8 mouse cellular contexts compared by ENCODE assay signal in genomic region chr15:77150000-77150399, GRCm38 (mm10).
DNase-seq lines count a peak whose midpoint lies in the region; ATAC-seq and TF ChIP-seq lines count a peak whose summit lies in the region.

No protein-coding gene starts in this region.

- DNase-seq in heart, postnatal 14 days: no peak
- no peak for DNase-seq in midbrain, embryonic 11.5 days (ENCODE audit: low spot score, missing footprints)
- no peak for DNase-seq in embryo, embryonic 11 days
- DNase-seq in MN1 (ENCODE audit: low spot score): no peak
- no peak for DNase-seq in urinary bladder, postnatal 4 days (ENCODE audit: low spot score in 2 of 2)

- peak overlapping the region; percentile 94 for H3K27ac ChIP-seq in heart, embryonic 15.5 days
- peak overlapping the region; percentile 89 for H3K27ac ChIP-seq in cortical plate, adult 2 months (ENCODE audit: insufficient read depth, low read length)
- peak overlapping the region; percentile 85 for H3K27ac ChIP-seq in hindbrain, embryonic 15.5 days (replicated peaks)
- peak overlapping the region; percentile 15 for H3K27ac ChIP-seq in midbrain, embryonic 11.5 days (ENCODE audit: low read depth, low read length)

- peak overlapping the region; percentile 45 for H3K4me3 ChIP-seq in heart, embryonic 15.5 days
- H3K4me3 ChIP-seq in cortical plate, adult 2 months (ENCODE audit: insufficient read depth, low read length): peak overlapping the region; percentile 88
- H3K4me3 ChIP-seq in hindbrain, embryonic 15.5 days: peak overlapping the region; percentile 71
- H3K4me3 ChIP-seq in midbrain, embryonic 11.5 days (ENCODE audit: low read depth, low read length): peak overlapping the region; percentile 24

- H3K27me3 ChIP-seq in heart, embryonic 15.5 days: no peaks in the 10 kb centered on the region
- H3K27me3 ChIP-seq in hindbrain, embryonic 15.5 days: no peaks in the 10 kb centered on the region
- H3K27me3 ChIP-seq in midbrain, embryonic 11.5 days (ENCODE audit: control insufficient read depth, insufficient read depth, low read length): no peaks in the 10 kb centered on the region

- H3K4me1 ChIP-seq in heart, embryonic 15.5 days (replicated peaks): peaks cover 55% of the 10 kb centered on the region
- H3K4me1 ChIP-seq in cortical plate, adult 2 months (ENCODE audit: control insufficient read depth, insufficient read depth, low read length): peaks cover 24% of the 10 kb centered on the region
- peaks cover 67% of the 10 kb centered on the region for H3K4me1 ChIP-seq in hindbrain, embryonic 15.5 days (replicated peaks)
- H3K4me1 ChIP-seq in midbrain, embryonic 11.5 days (ENCODE audit: control insufficient read depth, insufficient read depth, low read length): peaks cover 28% of the 10 kb centered on the region

- no peak for TF ChIP-seq CTCF in cortical plate, adult 2 months (IDR thresholded peaks at IDR 0.05; ENCODE audit: extremely low read depth, insufficient read depth, low read length)

- no peaks in the 10 kb centered on the region for H3K9me3 ChIP-seq in heart, embryonic 15.5 days (replicated peaks)
- no peaks in the 10 kb centered on the region for H3K9me3 ChIP-seq in hindbrain, embryonic 15.5 days
- H3K9me3 ChIP-seq in midbrain, embryonic 11.5 days (ENCODE audit: control insufficient read depth, low read length): no peaks in the 10 kb centered on the region

- peak overlapping the region; percentile 63 for H3K4me2 ChIP-seq in heart, embryonic 15.5 days
- peak overlapping the region; percentile 92 for H3K4me2 ChIP-seq in hindbrain, embryonic 15.5 days
- H3K4me2 ChIP-seq in midbrain, embryonic 11.5 days: peak overlapping the region; percentile 60

- TF ChIP-seq POLR2A in cortical plate, adult 2 months (IDR thresholded peaks at IDR 0.05; ENCODE audit: extremely low read depth, insufficient read depth, low read length): no peak

- WGBS in heart, embryonic 15.5 days: 13% methylated on average over 3 of the region's 3 CpGs
- 14% methylated on average over 3 of the region's 3 CpGs for WGBS in hindbrain, embryonic 15.5 days
- WGBS in midbrain, embryonic 11.5 days: 29% methylated on average over 3 of the region's 3 CpGs

- intact Hi-C loops in heart, postnatal 14 days (cut with DNase I): loop anchor here (5.0 kb wide), 3 partner anchors 67 to 207 kb away; no protein-coding TSS in a partner anchor

- ATAC-seq in heart, embryonic 15.5 days (replicated peaks; ENCODE audit: insufficient number of reproducible peaks, insufficient read depth, low FRiP score, low read depth): no peak
- no peak for ATAC-seq in hindbrain, embryonic 15.5 days (ENCODE audit: low FRiP score, low read depth)
- no peak for ATAC-seq in midbrain, embryonic 11.5 days (ENCODE audit: low FRiP score)

- peak overlapping the region; percentile 79 for H3K9ac ChIP-seq in heart, embryonic 15.5 days
- peak overlapping the region; percentile 74 for H3K9ac ChIP-seq in hindbrain, embryonic 15.5 days
- H3K9ac ChIP-seq in midbrain, embryonic 11.5 days (ENCODE audit: low read length): peak overlapping the region; percentile 55

- no peaks in the 10 kb centered on the region for H3K36me3 ChIP-seq in heart, embryonic 15.5 days
- H3K36me3 ChIP-seq in hindbrain, embryonic 15.5 days: no peaks in the 10 kb centered on the region
- no peaks in the 10 kb centered on the region for H3K36me3 ChIP-seq in midbrain, embryonic 11.5 days (ENCODE audit: control insufficient read depth, insufficient read depth, low read length)

Comparison
In these comparisons a context has a peak if more than half of its experiments do, and no peak if none do; other contexts are left out.
1. H3K27ac ChIP-seq: peak in every context shown above with its lines; median percentile 94 in heart, embryonic 15.5 days; 89 in cortical plate, adult 2 months; 85 in hindbrain, embryonic 15.5 days; 15 in midbrain, embryonic 11.5 days.
2. H3K4me3 ChIP-seq: peak in every context shown above with its lines; median percentile 88 in cortical plate, adult 2 months; 71 in hindbrain, embryonic 15.5 days; 45 in heart, embryonic 15.5 days; 24 in midbrain, embryonic 11.5 days.